8 mouse cellular contexts compared by ENCODE assay signal in the genomic region with DNA sequence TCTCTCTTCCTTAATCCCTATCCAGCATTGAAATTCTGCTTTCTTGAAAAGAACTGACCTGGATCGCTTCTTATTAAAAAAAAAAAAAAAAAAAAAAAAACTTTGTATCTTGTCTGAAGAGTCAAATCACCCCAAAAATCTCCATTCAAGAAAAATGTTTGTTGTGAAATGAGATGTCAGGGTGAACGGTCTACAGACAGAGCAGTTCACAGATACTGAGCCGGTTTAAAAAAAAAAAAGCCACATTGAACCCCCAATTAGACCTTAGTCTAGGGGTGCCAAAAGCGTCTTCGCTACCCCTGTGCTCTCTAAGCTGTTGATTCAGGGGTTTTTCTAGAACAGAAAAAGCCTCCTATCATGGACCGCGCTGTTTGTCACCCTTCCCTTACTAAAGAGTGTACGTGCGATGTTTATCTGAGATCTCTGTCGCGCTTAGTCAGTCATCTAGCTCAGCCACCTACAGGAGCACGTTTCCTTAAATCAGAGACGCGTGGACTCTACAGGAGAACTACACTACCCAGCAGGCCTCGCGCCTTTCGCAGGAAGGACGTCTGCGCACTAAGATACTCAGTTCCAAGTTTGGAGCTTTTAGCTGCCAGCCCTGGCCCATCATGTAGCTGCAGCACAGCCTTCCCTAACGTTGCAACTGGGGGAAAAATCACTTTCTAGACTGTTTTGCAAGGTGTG. TPM values are rescaled to one million over a fixed set of nuclear protein-coding genes. Genes with fewer than 3 reads are reported as not detected.
A peak's percentile ranks its signal among the peaks of the same experiment; 100 is the strongest.
DNase-seq lines count a peak whose midpoint lies in the region; ATAC-seq and TF ChIP-seq lines count a peak whose summit lies in the region.

A gene (plus strand): TSS at position 570 of the 687 bp plus-strand sequence.

- peak within 1 kb of the TSS; percentile 58 for H3K4me2 ChIP-seq in embryonic facial prominence, embryonic 15.5 days (replicated peaks)
- H3K4me2 ChIP-seq in limb, embryonic 12.5 days = peak within 1 kb of the TSS; percentile 79
- H3K4me2 ChIP-seq in midbrain, embryonic 14.5 days (ENCODE audit: low read length) = peak within 1 kb of the TSS; percentile 68

- no peak for TF ChIP-seq EP300 in heart, adult 2 months (IDR thresholded peaks at IDR 0.05; ENCODE audit: insufficient read depth, low read depth, low read length)

- H3K27me3 ChIP-seq in embryonic facial prominence, embryonic 15.5 days = no peaks in the 10 kb centered on the region
- no peaks in the 10 kb centered on the region for H3K27me3 ChIP-seq in heart, adult 2 months (ENCODE audit: control insufficient read depth, insufficient read depth, low read length)
- no peaks in the 10 kb centered on the region for H3K27me3 ChIP-seq in kidney, adult 2 months (replicated peaks; ENCODE audit: control insufficient read depth, insufficient read depth, low read length)
- no peaks in the 10 kb centered on the region for H3K27me3 ChIP-seq in limb, embryonic 12.5 days
- H3K27me3 ChIP-seq in midbrain, embryonic 14.5 days (ENCODE audit: control insufficient read depth, insufficient read depth, low read length) = no peaks in the 10 kb centered on the region

- H3K27ac ChIP-seq in bone marrow, adult 2 months (ENCODE audit: control insufficient read depth, insufficient read depth, low read depth, low read length, poor library complexity) = no peak within 1 kb of the TSS
- H3K27ac ChIP-seq in embryonic facial prominence, embryonic 15.5 days (replicated peaks) = peak within 1 kb of the TSS; percentile 55
- peak within 1 kb of the TSS; percentile 36; the same call in 1 of the 2 replicates for H3K27ac ChIP-seq in heart, adult 2 months
- no peak within 1 kb of the TSS; the same call in 1 of the 2 replicates for H3K27ac ChIP-seq in kidney, adult 2 months (ENCODE audit: insufficient read depth, low read depth, low read length)
- H3K27ac ChIP-seq in limb, embryonic 12.5 days = peak within 1 kb of the TSS; percentile 75
- no peak within 1 kb of the TSS; the same call in 1 of the 2 replicates for H3K27ac ChIP-seq in midbrain, embryonic 14.5 days (replicated peaks; ENCODE audit: low read depth, low read length)

- peak within 1 kb of the TSS; percentile 37 for H3K9ac ChIP-seq in embryonic facial prominence, embryonic 15.5 days
- peak within 1 kb of the TSS; percentile 55 for H3K9ac ChIP-seq in heart, adult 2 months (ENCODE audit: low read depth, low read length)
- peak within 1 kb of the TSS; percentile 68 for H3K9ac ChIP-seq in limb, embryonic 12.5 days (replicated peaks)
- H3K9ac ChIP-seq in midbrain, embryonic 14.5 days (replicated peaks; ENCODE audit: low read length) = peak within 1 kb of the TSS; percentile 56

- H3K4me1 ChIP-seq in bone marrow, adult 2 months (ENCODE audit: control insufficient read depth, insufficient read depth, low read length) = no peaks in the 10 kb centered on the region; the same call in 1 of the 2 replicates
- H3K4me1 ChIP-seq in embryonic facial prominence, embryonic 15.5 days = peaks cover 28% of the 10 kb centered on the region
- peaks cover 4% of the 10 kb centered on the region for H3K4me1 ChIP-seq in heart, adult 2 months (ENCODE audit: control insufficient read depth, insufficient read depth, low read length)
- H3K4me1 ChIP-seq in kidney, adult 2 months (ENCODE audit: control insufficient read depth, insufficient read depth, low read length) = peaks cover 15% of the 10 kb centered on the region; the same call in 1 of the 2 replicates
- peaks cover 22% of the 10 kb centered on the region for H3K4me1 ChIP-seq in limb, embryonic 12.5 days (replicated peaks)
- peaks cover 24% of the 10 kb centered on the region for H3K4me1 ChIP-seq in midbrain, embryonic 14.5 days (ENCODE audit: control insufficient read depth, insufficient read depth, low read length)

- H3K79me2 ChIP-seq in heart, adult 2 months (replicated peaks; ENCODE audit: control insufficient read depth, insufficient read depth, low read length) = no peaks in the 10 kb centered on the region; the same call in 1 of the 2 replicates

- no peak for TF ChIP-seq POLR2A in bone marrow, adult 2 months (IDR thresholded peaks at IDR 0.05; ENCODE audit: borderline replicate concordance, control insufficient read depth, low read depth, low read length)
- TF ChIP-seq POLR2A in heart, adult 2 months (IDR thresholded peaks at IDR 0.05; ENCODE audit: insufficient read depth, low read depth, low read length) = peak; percentile 73
- TF ChIP-seq POLR2A in kidney, adult 2 months (IDR thresholded peaks at IDR 0.05; ENCODE audit: low read depth, low read length) = no peak

- H3K4me3 ChIP-seq in bone marrow, adult 2 months (replicated peaks; ENCODE audit: control insufficient read depth, low read depth, low read length) = peak within 1 kb of the TSS; percentile 92
- peak within 1 kb of the TSS; percentile 59 for H3K4me3 ChIP-seq in embryonic facial prominence, embryonic 15.5 days (replicated peaks)
- H3K4me3 ChIP-seq in heart, adult 2 months = peak within 1 kb of the TSS; percentile 56
- peak within 1 kb of the TSS; percentile 86 for H3K4me3 ChIP-seq in kidney, adult 2 months (ENCODE audit: insufficient read depth, low read depth, low read length)
- H3K4me3 ChIP-seq in limb, embryonic 12.5 days (replicated peaks) = peak within 1 kb of the TSS; percentile 60
- H3K4me3 ChIP-seq in midbrain, embryonic 14.5 days (replicated peaks; ENCODE audit: low read depth, low read length) = peak within 1 kb of the TSS; percentile 51

- no peak for TF ChIP-seq CTCF in bone marrow, adult 2 months (IDR thresholded peaks at IDR 0.05; ENCODE audit: control insufficient read depth, insufficient read depth, low read length)
- TF ChIP-seq CTCF in heart, adult 2 months (IDR thresholded peaks at IDR 0.05) = peak; percentile 31
- TF ChIP-seq CTCF in kidney, adult 2 months (conservative IDR thresholded peaks at IDR 0.05; ENCODE audit: insufficient read depth, insufficient read length, low read depth, low read length) = 0 out of 2 replicates have a peak, but pooled peaks have one; percentile 12

- intact Hi-C loops in heart, adult 2 months (cut with DNase I) = no loop called here

- WGBS in bone marrow, adult 2 months = 10% methylated on average over 20 of the region's 20 CpGs
- WGBS in embryonic facial prominence, embryonic 15.5 days = 7% methylated on average over 20 of the region's 20 CpGs
- 8% methylated on average over 20 of the region's 20 CpGs for WGBS in heart, adult 2 months
- WGBS in kidney, adult 2 months = 9% methylated on average over 20 of the region's 20 CpGs
- 9% methylated on average over 20 of the region's 20 CpGs for WGBS in limb, embryonic 12.5 days
- 8% methylated on average over 20 of the region's 20 CpGs for WGBS in midbrain, embryonic 14.5 days

- H3K9me3 ChIP-seq in embryonic facial prominence, embryonic 15.5 days (replicated peaks) = no peaks in the 10 kb centered on the region
- no peaks in the 10 kb centered on the region for H3K9me3 ChIP-seq in limb, embryonic 12.5 days
- no peaks in the 10 kb centered on the region for H3K9me3 ChIP-seq in midbrain, embryonic 14.5 days (ENCODE audit: control insufficient read depth, low read length)

- H3K36me3 ChIP-seq in embryonic facial prominence, embryonic 15.5 days = no peaks in the 10 kb centered on the region
- H3K36me3 ChIP-seq in heart, adult 2 months (ENCODE audit: control insufficient read depth, insufficient read depth, low read length) = peaks cover 11% of the 10 kb centered on the region
- no peaks in the 10 kb centered on the region for H3K36me3 ChIP-seq in kidney, adult 2 months (ENCODE audit: control insufficient read depth, insufficient read depth, low read length)
- no peaks in the 10 kb centered on the region for H3K36me3 ChIP-seq in limb, embryonic 12.5 days
- no peaks in the 10 kb centered on the region for H3K36me3 ChIP-seq in midbrain, embryonic 14.5 days (ENCODE audit: control insufficient read depth, insufficient read depth, low read length)

- ATAC-seq in embryonic facial prominence, embryonic 15.5 days (ENCODE audit: insufficient number of reproducible peaks, low FRiP score, low TSS enrichment, low read depth) = peak; percentile 91
- ATAC-seq in limb, embryonic 12.5 days (ENCODE audit: insufficient number of reproducible peaks, insufficient read depth, low FRiP score, low TSS enrichment, low read depth) = peak; percentile 86
- peak; percentile 87 for ATAC-seq in midbrain, embryonic 14.5 days (ENCODE audit: low FRiP score, low TSS enrichment)

- peak; percentile 82 for DNase-seq in 416B (ENCODE audit: low read depth)
- peak; percentile 83 to 88 for DNase-seq in heart, adult 2 months
- DNase-seq in kidney, adult 2 months = peak; percentile 92
- peak; percentile 92 for DNase-seq in midbrain, embryonic 14.5 days
- DNase-seq in spleen, adult 12 weeks (ENCODE audit: low spot score) = peak; percentile 49

RNA-seq across cellular contexts. Expression of the gene that starts here (rescaled TPM):
- polyA plus RNA-seq in bone marrow, adult 2 months (2011; ENCODE audit: insufficient read depth, insufficient read length, low replicate concordance, missing spikeins) = 3.3 and 6.0 TPM in 2 replicates
- 18.0 and 19.4 TPM in 2 replicates for polyA plus RNA-seq in embryonic facial prominence, embryonic 15.5 days (2015; fragmentation: Nextera tagmentation; extraction: Ambion mirVana)
- total RNA-seq in heart, adult 2 months (2021) = 1 to 10 TPM; 3.8 TPM
- 4.1 and 5.5 TPM in 2 replicates for polyA plus RNA-seq in heart, adult 2 months (2012; rRNA removed)
- 5.6 and 6.6 TPM in 2 replicates for polyA plus RNA-seq in kidney, adult 2 months (2012; rRNA removed)
- polyA plus RNA-seq in limb, embryonic 12.5 days (2016; fragmentation: Nextera tagmentation; extraction: Ambion mirVana) = 49.2 TPM in 2 replicates
- polyA plus RNA-seq in midbrain, embryonic 14.5 days (2014; fragmentation: Nextera tagmentation; extraction: Ambion mirVana) = 19.3 and 26.2 TPM in 2 replicates

Comparison
In these comparisons a context has a peak if more than half of its experiments do, and no peak if none do; other contexts are left out.
1. H3K27ac ChIP-seq: peak in embryonic facial prominence, embryonic 15.5 days (single experiment), heart, adult 2 months (single experiment) and limb, embryonic 12.5 days (single experiment); none in bone marrow, adult 2 months (single experiment), kidney, adult 2 months (single experiment) and midbrain, embryonic 14.5 days (single experiment).
2. Peak in every context shown above with its lines, with median percentiles within 50 percentile points of each other: DNase-seq, H3K4me3 ChIP-seq, ATAC-seq, H3K4me2 ChIP-seq and H3K9ac ChIP-seq.